Mouse (Mus musculus) lung, postnatal 4 days (tissue): ENCODE results near the gene Ttll8.

ENCODE experiments used
- DNase-seq, 2 experiments: peaks; one replicate each; pipeline ENCODE4 v3.0.0; 2021

Gene Ttll8

GRCm38 (mm10) chr15:88859206-88859970, 94.8 kb downstream of the Ttll8 start:
- DNase-seq: no peak

GRCm38 (mm10) chr15:88858707-88859106, 95.5 kb downstream of the Ttll8 start:
- DNase-seq: no peak

GRCm38 (mm10) chr15:88858141-88858541, 96.1 kb downstream of the Ttll8 start:
- DNase-seq: no peak

- no peak for DNase-seq
These were observed 96.9 kb downstream of the Ttll8 start for GRCm38 (mm10) chr15:88857361-88857760.

GRCm38 (mm10) chr15:88856613-88857012, 97.6 kb downstream of the Ttll8 start:
- DNase-seq: no peak

GRCm38 (mm10) chr15:88855896-88856417, 98.3 kb downstream of the Ttll8 start:
- DNase-seq: no peak

GRCm38 (mm10) chr15:88854969-88855830, 99.0 kb downstream of the Ttll8 start:
- DNase-seq: peak; percentile 59 to 70

GRCm38 (mm10) chr15:88854119-88854968, 99.9 kb downstream of the Ttll8 start:
- no peak for DNase-seq

- no peak for DNase-seq
These were observed 101.1 kb downstream of the Ttll8 start for GRCm38 (mm10) chr15:88853106-88853505.

GRCm38 (mm10) chr15:88851507-88852149, 102.6 kb downstream of the Ttll8 start:
- peak; percentile 74 to 91 for DNase-seq

- no peak for DNase-seq
These were observed 103.1 kb downstream of the Ttll8 start for GRCm38 (mm10) chr15:88851076-88851475.

GRCm38 (mm10) chr15:88850146-88850826, 103.9 kb downstream of the Ttll8 start:
- DNase-seq: peak; percentile 83 to 92

- DNase-seq: no peak
These were observed 104.6 kb downstream of the Ttll8 start for GRCm38 (mm10) chr15:88849621-88850020.

GRCm38 (mm10) chr15:88848661-88849060, 105.6 kb downstream of the Ttll8 start:
- no peak for DNase-seq

- DNase-seq: no peak
These were observed 109.3 kb downstream of the Ttll8 start for GRCm38 (mm10) chr15:88844966-88845365.

GRCm38 (mm10) chr15:88843486-88844097, 110.6 kb downstream of the Ttll8 start:
- peak in 1 of 2 experiments; percentile 63 for DNase-seq

- DNase-seq: no peak
These were observed 111.9 kb downstream of the Ttll8 start for GRCm38 (mm10) chr15:88842300-88842673.

GRCm38 (mm10) chr15:88841580-88842299, 112.5 kb downstream of the Ttll8 start:
- no peak for DNase-seq

- no peak for DNase-seq
These were observed 113.1 kb downstream of the Ttll8 start for GRCm38 (mm10) chr15:88841160-88841559.
